Mouse (Mus musculus): ENCODE results near the gene Plbd2. TPM values are rescaled to one million over a fixed set of nuclear protein-coding genes. Genes with fewer than 3 reads are reported as not detected.

Gene Plbd2
- 17.5 and 24.3 TPM in 2 replicates for polyA plus RNA-seq (2012; ENCODE audit: insufficient read depth, low replicate concordance)

- H3K4me3 ChIP-seq (replicated peaks) = peak within 1 kb of the TSS; percentile 95
- peaks cover 46% of the 10 kb centered on the region for H3K4me1 ChIP-seq
- H3K36me3 ChIP-seq (replicated peaks; ENCODE audit: low read length) = peaks cover 16% of the 10 kb centered on the region
- H3K9me3 ChIP-seq = no peaks in the 10 kb centered on the region
- no peak for TF ChIP-seq FLI1 (IDR thresholded peaks at IDR 0.05; ENCODE audit: low read length)
- TF ChIP-seq GATA1 (IDR thresholded peaks at IDR 0.05; ENCODE audit: borderline replicate concordance, low read length) = no peak
- peaks cover 5% of the 10 kb centered on the region for H3K27me3 ChIP-seq (replicated peaks)
Measured at GRCm38 (mm10) chr5:120503144-120503795, at the start of gene Plbd2. Plbd2 (minus strand) TSS chr5:120503625.

- Histone ChIP-seq H3K4me3 (replicated peaks) (no peak overlapping the region), H3K27me3 (replicated peaks) (no peaks in the 10 kb centered on the region), H3K36me3 (replicated peaks; ENCODE audit: low read length) (peaks cover 92% of the 10 kb centered on the region), H3K9me3 (no peaks in the 10 kb centered on the region), H3K4me1 (peaks cover 54% of the 10 kb centered on the region)
- TF ChIP-seq FLI1 (IDR thresholded peaks at IDR 0.05; ENCODE audit: low read length) (no peak), GATA1 (IDR thresholded peaks at IDR 0.05; ENCODE audit: borderline replicate concordance, low read length) (no peak)
Measured at GRCm38 (mm10) chr5:120550673-120551072, 47.2 kb upstream of the Plbd2 start.

- no peaks in the 10 kb centered on the region for H3K9me3 ChIP-seq
- peaks cover 88% of the 10 kb centered on the region for H3K36me3 ChIP-seq (replicated peaks; ENCODE audit: low read length)
- no peaks in the 10 kb centered on the region for H3K27me3 ChIP-seq (replicated peaks)
- TF ChIP-seq FLI1 (IDR thresholded peaks at IDR 0.05; ENCODE audit: low read length) (no peak), GATA1 (IDR thresholded peaks at IDR 0.05; ENCODE audit: borderline replicate concordance, low read length) (no peak)
- no peak overlapping the region for H3K4me3 ChIP-seq (replicated peaks)
- peaks cover 54% of the 10 kb centered on the region for H3K4me1 ChIP-seq
Measured at GRCm38 (mm10) chr5:120550137-120550536, 46.7 kb upstream of the Plbd2 start.

- no peak for TF ChIP-seq FLI1 (IDR thresholded peaks at IDR 0.05; ENCODE audit: low read length)
- Histone ChIP-seq H3K4me3 (replicated peaks) (no peak overlapping the region), H3K4me1 (peaks cover 55% of the 10 kb centered on the region), H3K27me3 (replicated peaks) (no peaks in the 10 kb centered on the region), H3K36me3 (replicated peaks; ENCODE audit: low read length) (peaks cover 88% of the 10 kb centered on the region), H3K9me3 (no peaks in the 10 kb centered on the region)
Measured at GRCm38 (mm10) chr5:120548236-120548850, 44.9 kb upstream of the Plbd2 start.

- no peaks in the 10 kb centered on the region for H3K9me3 ChIP-seq
- H3K27me3 ChIP-seq (replicated peaks) = no peaks in the 10 kb centered on the region
- H3K4me3 ChIP-seq (replicated peaks) = no peak overlapping the region
- H3K4me1 ChIP-seq = peaks cover 25% of the 10 kb centered on the region
- TF ChIP-seq GATA1 (IDR thresholded peaks at IDR 0.05; ENCODE audit: borderline replicate concordance, low read length) (no peak), FLI1 (IDR thresholded peaks at IDR 0.05; ENCODE audit: low read length) (no peak)
- peaks cover 97% of the 10 kb centered on the region for H3K36me3 ChIP-seq (replicated peaks; ENCODE audit: low read length)
Measured at GRCm38 (mm10) chr5:120536632-120537031, 33.2 kb upstream of the Plbd2 start.

GRCm38 (mm10) chr5:120536046-120536445, 32.6 kb upstream of the Plbd2 start:
- peaks cover 97% of the 10 kb centered on the region for H3K36me3 ChIP-seq (replicated peaks; ENCODE audit: low read length)
- H3K4me1 ChIP-seq = peaks cover 19% of the 10 kb centered on the region
- TF ChIP-seq GATA1 (IDR thresholded peaks at IDR 0.05; ENCODE audit: borderline replicate concordance, low read length) (no peak), FLI1 (IDR thresholded peaks at IDR 0.05; ENCODE audit: low read length) (no peak)
- H3K4me3 ChIP-seq (replicated peaks) = no peak overlapping the region
- no peaks in the 10 kb centered on the region for H3K9me3 ChIP-seq
- H3K27me3 ChIP-seq (replicated peaks) = no peaks in the 10 kb centered on the region

GRCm38 (mm10) chr5:120534686-120535075, 31.3 kb upstream of the Plbd2 start:
- Histone ChIP-seq H3K9me3 (no peaks in the 10 kb centered on the region), H3K27me3 (replicated peaks) (no peaks in the 10 kb centered on the region), H3K4me3 (replicated peaks) (no peak overlapping the region), H3K36me3 (replicated peaks; ENCODE audit: low read length) (peaks cover 96% of the 10 kb centered on the region), H3K4me1 (peaks cover 9% of the 10 kb centered on the region; the same call in 1 of the 2 replicates)
- TF ChIP-seq FLI1 (IDR thresholded peaks at IDR 0.05; ENCODE audit: low read length) (no peak), GATA1 (IDR thresholded peaks at IDR 0.05; ENCODE audit: borderline replicate concordance, low read length) (no peak)

GRCm38 (mm10) chr5:120534071-120534685, 30.8 kb upstream of the Plbd2 start:
- Histone ChIP-seq H3K4me3 (replicated peaks) (no peak overlapping the region), H3K4me1 (peaks cover 11% of the 10 kb centered on the region; the same call in 1 of the 2 replicates), H3K27me3 (replicated peaks) (no peaks in the 10 kb centered on the region), H3K9me3 (no peaks in the 10 kb centered on the region), H3K36me3 (replicated peaks; ENCODE audit: low read length) (peaks cover 96% of the 10 kb centered on the region)
- TF ChIP-seq GATA1 (IDR thresholded peaks at IDR 0.05; ENCODE audit: borderline replicate concordance, low read length) = no peak
- no peak for TF ChIP-seq FLI1 (IDR thresholded peaks at IDR 0.05; ENCODE audit: low read length)

- TF ChIP-seq GATA1 (IDR thresholded peaks at IDR 0.05; ENCODE audit: borderline replicate concordance, low read length) (no peak), FLI1 (IDR thresholded peaks at IDR 0.05; ENCODE audit: low read length) (no peak)
Measured at GRCm38 (mm10) chr5:120531631-120532030, 28.2 kb upstream of the Plbd2 start.

More at GRCm38 (mm10) chr5:120531631-120532030, 28.2 kb upstream of the Plbd2 start:
- H3K36me3 ChIP-seq (replicated peaks; ENCODE audit: low read length) = peaks cover 83% of the 10 kb centered on the region
- no peaks in the 10 kb centered on the region for H3K9me3 ChIP-seq
- H3K27me3 ChIP-seq (replicated peaks) = no peaks in the 10 kb centered on the region
- H3K4me3 ChIP-seq (replicated peaks) = no peak overlapping the region
- peaks cover 31% of the 10 kb centered on the region for H3K4me1 ChIP-seq
